Mouse (Mus musculus) heart, embryonic 15.5 days (tissue): ENCODE data around the gene Iqck. TPM values are rescaled to one million over a fixed set of nuclear protein-coding genes. Genes with fewer than 3 reads are reported as not detected.

Source experiments
- ATAC-seq: fragments of 200-750 bp; cut with Nextera tagmentation; replicated peaks from 2 replicates; pipeline ENCODE4 v1.8.0; 2017; ENCODE audit warnings: low read depth, moderate TSS enrichment; ENCODE audit not compliant: insufficient number of reproducible peaks, insufficient read depth, low FRiP score
- H3K27ac ChIP-seq: fragments of 300-500 bp; sonication (generic); 2 replicates; pipeline ENCODE4 v1.5.1; 2015; ENCODE audit warnings: mild to moderate bottlenecking, inconsistent platforms
- H3K27me3 ChIP-seq: fragments of 300-500 bp; sonication (generic); 2 replicates; pipeline ENCODE4 v1.6.1; 2015; ENCODE audit warnings: inconsistent platforms
- H3K36me3 ChIP-seq: fragments of 300-500 bp; sonication (generic); 2 replicates; pipeline ENCODE4 v1.6.1; 2015; ENCODE audit warnings: mild to moderate bottlenecking, inconsistent platforms
- H3K4me1 ChIP-seq: fragments of 300-500 bp; sonication (generic); replicated peaks from 2 replicates; pipeline ENCODE4 v1.6.1; 2015; ENCODE audit warnings: inconsistent platforms
- H3K4me2 ChIP-seq: fragments of 300-500 bp; sonication (generic); 2 replicates; pipeline ENCODE4 v1.6.1; 2015; ENCODE audit warnings: inconsistent platforms, mild to moderate bottlenecking, moderate library complexity
- H3K4me3 ChIP-seq: fragments of 300-500 bp; sonication (generic); 2 replicates; pipeline ENCODE4 v1.5.1; 2015; ENCODE audit warnings: mild to moderate bottlenecking, inconsistent platforms
- H3K9ac ChIP-seq: fragments of 300-500 bp; sonication (generic); 2 replicates; pipeline ENCODE4 v1.6.1; 2015; ENCODE audit warnings: mild to moderate bottlenecking, inconsistent platforms
- H3K9me3 ChIP-seq: fragments of 300-500 bp; sonication (generic); replicated peaks from 2 replicates; pipeline ENCODE4 v1.6.1; 2016; ENCODE audit warnings: inconsistent platforms
- whole genome bisulfite sequencing: fragments of 180-500 bp; shearing (Covaris S2); methylation state at CpG from one replicate; pipeline ENCODE4 v1.1.7; 2015; ENCODE audit warnings: mixed read lengths; 5-methylcytosine and 5-hydroxymethylcytosine counted together
- polyA plus RNA-seq: library from polyadenylated mRNA; unstranded; fragments of >200 nt; fragmentation: Nextera tagmentation; extraction: Ambion mirVana; gene quantifications from 2 replicates; pipeline ENCODE4 v1.2.1, GENCODE M21; 2015

Iqck gene
- polyA plus RNA-seq, 1 experiment from 2014 or later = 1.0 TPM

DNA sequence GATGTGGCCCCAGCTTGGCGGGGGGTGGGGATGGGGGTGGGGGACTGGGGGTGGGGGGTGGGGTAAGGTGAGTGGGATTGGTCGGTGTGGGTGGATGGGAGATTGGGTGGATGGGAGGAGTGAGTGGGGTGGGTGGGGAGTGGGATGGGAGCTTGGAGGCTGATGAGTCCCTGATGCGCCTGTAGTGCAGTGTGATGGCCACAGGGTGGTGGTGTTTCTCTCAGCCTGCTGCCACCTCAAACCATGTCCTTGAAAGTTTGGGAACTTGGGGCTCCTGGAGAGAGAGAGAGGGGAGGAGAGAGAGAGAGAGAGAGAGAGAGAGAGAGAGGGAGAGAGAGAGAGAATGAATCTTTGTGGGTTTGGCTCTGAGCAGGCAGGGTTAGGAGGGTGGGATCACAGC lies 160.2 kb downstream of the Iqck start:
- no peak overlapping the region for H3K9ac ChIP-seq
- no peak for ATAC-seq
- H3K27me3 ChIP-seq = peaks cover 31% of the 10 kb centered on the region
- H3K36me3 ChIP-seq = no peaks in the 10 kb centered on the region
- WGBS = 0% methylated on average over 3 of the region's 3 CpGs
- no peak overlapping the region for H3K4me3 ChIP-seq
- no peak overlapping the region for H3K27ac ChIP-seq
- no peak overlapping the region for H3K4me2 ChIP-seq
- no peaks in the 10 kb centered on the region for H3K4me1 ChIP-seq
- H3K9me3 ChIP-seq = no peaks in the 10 kb centered on the region

GRCm38 (mm10) chr7:119019537-119019936 lies 164.0 kb downstream of the Iqck start:
- WGBS = 13% methylated on average over 4 of the region's 4 CpGs
- Histone ChIP-seq H3K4me3 (no peak overlapping the region), H3K4me2 (no peak overlapping the region), H3K9me3 (no peaks in the 10 kb centered on the region), H3K27me3 (peaks cover 25% of the 10 kb centered on the region), H3K4me1 (no peaks in the 10 kb centered on the region), H3K36me3 (no peaks in the 10 kb centered on the region), H3K9ac (no peak overlapping the region), H3K27ac (no peak overlapping the region)
- no peak; the same call in 1 of the 2 replicates for ATAC-seq

Other genes starting within 250 kb of the Iqck start
- gene Gde1, start 150.0 kb upstream of the Iqck start, polyA plus RNA-seq = 74.1 and 78.4 TPM in 2 replicates
- 5.1 and 7.4 TPM in 2 replicates for gene Ccp110, start 143.2 kb upstream of the Iqck start, polyA plus RNA-seq
- gene Vps35l, start 115.5 kb upstream of the Iqck start, polyA plus RNA-seq = 44.8 and 51.6 TPM in 2 replicates
- gene Knop1, start 502 bp downstream of the Iqck start, polyA plus RNA-seq = 48.9 and 52.0 TPM in 2 replicates
- 4.9 and 6.0 TPM in 2 replicates for gene Gprc5b, start 139.5 kb downstream of the Iqck start, polyA plus RNA-seq